Mouse (Mus musculus): ENCODE data around the gene Edc3. TPM values are rescaled to one million over a fixed set of nuclear protein-coding genes. Genes with fewer than 3 reads are reported as not detected.

Gene Edc3
- polyA plus RNA-seq, 1 experiment from 2014 or later: 25.3 TPM

- no peaks in the 10 kb centered on the region for H3K27me3 ChIP-seq (replicated peaks; ENCODE audit: insufficient read depth, low read length)
- TF ChIP-seq EP300 (IDR thresholded peaks at IDR 0.05): no peak
- TF ChIP-seq CTCF (IDR thresholded peaks at IDR 0.05): no peak
- H3K9me3 ChIP-seq (ENCODE audit: low read length): no peaks in the 10 kb centered on the region
- H3K4me3 ChIP-seq (ENCODE audit: low read depth, low read length): no peak overlapping the region
- no peak for DNase-seq (ENCODE audit: low spot score)
- peaks cover 14% of the 10 kb centered on the region; the same call in 1 of the 2 replicates for H3K4me1 ChIP-seq (ENCODE audit: insufficient read depth, low read depth, low read length)
- H3K9ac ChIP-seq (replicated peaks; ENCODE audit: low read depth): no peak overlapping the region
- H3K4me2 ChIP-seq (replicated peaks; ENCODE audit: low read depth, low read length): no peak overlapping the region
- ATAC-seq: no peak
- 0 out of 2 replicates have a peak, but pooled peaks cover 5% of the 10 kb centered on the region for H3K36me3 ChIP-seq (ENCODE audit: insufficient read depth, low read length)
- no peak overlapping the region for H3K27ac ChIP-seq (ENCODE audit: low read length)
- WGBS: 95% methylated on average over 3 of the region's 3 CpGs
Measured at GRCm38 (mm10) chr9:57724701-57725100, 16.4 kb downstream of the Edc3 start.

GRCm38 (mm10) chr9:57728312-57728711 lies 20.0 kb downstream of the Edc3 start:
- TF ChIP-seq CTCF (IDR thresholded peaks at IDR 0.05) (peak; percentile 42), EP300 (IDR thresholded peaks at IDR 0.05) (no peak)
- Histone ChIP-seq H3K4me3 (ENCODE audit: low read depth, low read length) (no peak overlapping the region), H3K9me3 (ENCODE audit: low read length) (no peaks in the 10 kb centered on the region), H3K27me3 (replicated peaks; ENCODE audit: insufficient read depth, low read length) (no peaks in the 10 kb centered on the region), H3K9ac (replicated peaks; ENCODE audit: low read depth) (no peak overlapping the region), H3K4me2 (replicated peaks; ENCODE audit: low read depth, low read length) (no peak overlapping the region), H3K4me1 (ENCODE audit: insufficient read depth, low read depth, low read length) (peaks cover 10% of the 10 kb centered on the region; the same call in 1 of the 2 replicates), H3K36me3 (ENCODE audit: insufficient read depth, low read length) (0 out of 2 replicates have a peak, but pooled peaks cover 5% of the 10 kb centered on the region), H3K27ac (ENCODE audit: low read length) (no peak overlapping the region)
- ATAC-seq: no peak
- 86% methylated on average over 1 of the region's 1 CpGs for WGBS
- no peak for DNase-seq (ENCODE audit: low spot score)

GRCm38 (mm10) chr9:57733606-57734005 lies 25.3 kb downstream of the Edc3 start:
- no peak overlapping the region for H3K4me3 ChIP-seq (ENCODE audit: low read depth, low read length)
- 95% methylated on average over 6 of the region's 6 CpGs for WGBS
- no peak for ATAC-seq

DNA sequence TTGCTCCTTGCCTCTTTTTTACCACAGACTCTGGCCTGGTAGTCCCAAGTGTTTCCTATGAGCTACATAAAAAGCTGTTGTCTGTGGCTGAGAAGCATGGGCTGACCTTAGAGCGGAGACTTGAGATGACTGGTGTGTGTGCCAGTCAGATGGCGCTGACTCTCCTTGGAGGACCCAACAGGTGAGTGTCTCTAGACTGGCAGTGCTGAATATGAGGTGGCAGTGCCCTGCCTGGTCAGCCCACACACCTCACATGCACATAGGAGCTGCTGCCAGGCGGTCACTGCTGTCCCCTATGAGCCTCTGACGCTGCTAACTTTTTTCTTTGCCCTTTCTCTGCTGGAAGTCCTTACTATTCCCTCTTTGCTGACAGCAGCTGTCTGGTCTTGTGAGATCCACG lies 31.5 kb downstream of the Edc3 start:
- Histone ChIP-seq H3K9me3 (ENCODE audit: low read length) (no peaks in the 10 kb centered on the region), H3K9ac (replicated peaks; ENCODE audit: low read depth) (no peak overlapping the region), H3K27ac (ENCODE audit: low read length) (no peak overlapping the region), H3K4me3 (ENCODE audit: low read depth, low read length) (no peak overlapping the region), H3K4me1 (ENCODE audit: insufficient read depth, low read depth, low read length) (peaks cover 8% of the 10 kb centered on the region; the same call in 1 of the 2 replicates), H3K4me2 (replicated peaks; ENCODE audit: low read depth, low read length) (no peak overlapping the region), H3K36me3 (ENCODE audit: insufficient read depth, low read length) (peaks cover 11% of the 10 kb centered on the region; the same call in 1 of the 2 replicates), H3K27me3 (replicated peaks; ENCODE audit: insufficient read depth, low read length) (no peaks in the 10 kb centered on the region)
- TF ChIP-seq CTCF (IDR thresholded peaks at IDR 0.05) (no peak), EP300 (IDR thresholded peaks at IDR 0.05) (no peak)
- ATAC-seq: no peak
- WGBS: 93% methylated on average over 5 of the region's 5 CpGs
- DNase-seq (ENCODE audit: low spot score): no peak

More at GRCm38 (mm10) chr9:57733606-57734005, 25.3 kb downstream of the Edc3 start:
- TF ChIP-seq CTCF (IDR thresholded peaks at IDR 0.05) (no peak), EP300 (IDR thresholded peaks at IDR 0.05) (no peak)
- Histone ChIP-seq H3K9ac (replicated peaks; ENCODE audit: low read depth) (no peak overlapping the region), H3K4me2 (replicated peaks; ENCODE audit: low read depth, low read length) (no peak overlapping the region), H3K36me3 (ENCODE audit: insufficient read depth, low read length) (no peaks in the 10 kb centered on the region; the same call in 1 of the 2 replicates), H3K9me3 (ENCODE audit: low read length) (no peaks in the 10 kb centered on the region), H3K27ac (ENCODE audit: low read length) (no peak overlapping the region), H3K4me1 (ENCODE audit: insufficient read depth, low read depth, low read length) (peaks cover 8% of the 10 kb centered on the region; the same call in 1 of the 2 replicates), H3K27me3 (replicated peaks; ENCODE audit: insufficient read depth, low read length) (no peaks in the 10 kb centered on the region)
- DNase-seq (ENCODE audit: low spot score): no peak

- H3K27me3 ChIP-seq (replicated peaks; ENCODE audit: insufficient read depth, low read length): no peaks in the 10 kb centered on the region
- H3K36me3 ChIP-seq (ENCODE audit: insufficient read depth, low read length): peaks cover 40% of the 10 kb centered on the region
- no peak overlapping the region for H3K4me2 ChIP-seq (replicated peaks; ENCODE audit: low read depth, low read length)
- TF ChIP-seq CTCF (IDR thresholded peaks at IDR 0.05) (peak; percentile 96), EP300 (IDR thresholded peaks at IDR 0.05) (peak; percentile 29; the same call in 1 of the 2 replicates)
- no peak overlapping the region for H3K9ac ChIP-seq (replicated peaks; ENCODE audit: low read depth)
- ATAC-seq: 0 out of 2 replicates have a peak, but pooled peaks have one; percentile 44
- peak; percentile 84 for DNase-seq (ENCODE audit: low spot score)
- no peak overlapping the region for H3K4me3 ChIP-seq (ENCODE audit: low read depth, low read length)
- H3K4me1 ChIP-seq (ENCODE audit: insufficient read depth, low read depth, low read length): no peaks in the 10 kb centered on the region
- H3K9me3 ChIP-seq (ENCODE audit: low read length): no peaks in the 10 kb centered on the region
- WGBS: 62% methylated on average over 3 of the region's 3 CpGs
- H3K27ac ChIP-seq (ENCODE audit: low read length): no peak overlapping the region
Measured at GRCm38 (mm10) chr9:57744462-57745091, 36.2 kb downstream of the Edc3 start.

DNA sequence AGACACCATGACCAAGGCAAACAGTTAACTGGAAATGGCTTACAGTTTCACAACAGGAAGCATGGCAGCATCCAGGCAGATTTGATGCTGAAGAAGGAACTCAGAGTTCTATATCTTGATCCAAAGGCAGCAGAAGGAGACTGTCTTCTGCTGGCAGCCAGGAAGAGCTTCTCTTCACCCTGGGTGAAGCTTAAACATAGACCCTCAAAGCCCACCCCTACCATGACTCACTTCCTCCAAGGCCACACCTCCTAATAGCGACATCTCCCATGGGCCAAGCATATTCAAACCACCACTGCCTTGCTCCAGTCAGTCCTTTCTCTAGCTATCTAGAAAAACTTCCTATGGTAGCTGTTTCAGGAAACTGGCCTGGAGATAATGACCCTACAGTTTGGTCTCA lies 38.7 kb downstream of the Edc3 start:
- no peak overlapping the region for H3K4me2 ChIP-seq (replicated peaks; ENCODE audit: low read depth, low read length)
- H3K4me1 ChIP-seq (ENCODE audit: insufficient read depth, low read depth, low read length): no peaks in the 10 kb centered on the region
- peaks cover 54% of the 10 kb centered on the region for H3K36me3 ChIP-seq (ENCODE audit: insufficient read depth, low read length)
- 63% methylated on average over 1 of the region's 1 CpGs for WGBS
- no peak overlapping the region for H3K4me3 ChIP-seq (ENCODE audit: low read depth, low read length)
- ATAC-seq (no peak), DNase-seq (ENCODE audit: low spot score) (no peak)
- no peaks in the 10 kb centered on the region for H3K27me3 ChIP-seq (replicated peaks; ENCODE audit: insufficient read depth, low read length)
- H3K27ac ChIP-seq (ENCODE audit: low read length): no peak overlapping the region
- no peak for TF ChIP-seq EP300 (IDR thresholded peaks at IDR 0.05)
- TF ChIP-seq CTCF (IDR thresholded peaks at IDR 0.05): no peak
- H3K9ac ChIP-seq (replicated peaks; ENCODE audit: low read depth): no peak overlapping the region
- H3K9me3 ChIP-seq (ENCODE audit: low read length): no peaks in the 10 kb centered on the region
